ENCODE assay signal across 8 mouse cellular contexts in the genomic region with DNA sequence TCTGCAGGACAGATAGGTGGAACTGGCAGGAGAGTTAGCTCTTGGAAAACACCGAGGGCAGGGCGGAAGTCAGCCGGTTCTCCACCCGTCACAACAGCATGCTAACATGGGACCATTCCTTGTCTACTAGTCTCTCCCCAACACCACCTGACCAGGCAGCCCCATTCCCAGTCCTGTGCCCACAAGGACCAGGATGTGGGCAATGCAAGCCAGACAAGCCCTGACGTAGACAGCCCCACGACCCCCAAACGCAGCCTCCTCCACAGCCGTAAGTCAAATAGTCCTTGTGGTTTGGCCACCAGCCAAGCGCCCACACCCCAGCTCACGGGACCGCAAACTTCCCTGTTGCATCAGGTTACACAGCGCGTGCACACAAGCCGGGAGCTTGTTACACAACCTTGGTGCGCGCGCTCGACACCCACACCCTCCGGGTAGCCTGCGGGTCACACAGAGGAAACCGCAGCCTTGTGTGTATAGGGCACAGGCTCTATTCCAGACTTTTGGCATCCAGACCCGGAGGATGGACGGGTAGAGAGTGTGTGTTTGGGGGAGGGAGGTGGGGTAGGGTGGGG. TPM values are rescaled to one million over a fixed set of nuclear protein-coding genes. Genes with fewer than 3 reads are reported as not detected.
A peak's percentile ranks its signal among the peaks of the same experiment; 100 is the strongest.
DNase-seq lines count a peak whose midpoint lies in the region; ATAC-seq lines count a peak whose summit lies in the region.

No protein-coding gene starts in this region.

- H3K27ac ChIP-seq in hindbrain, embryonic 11.5 days (ENCODE audit: low read depth, low read length) = no peak overlapping the region

- DNase-seq in frontal cortex, postnatal 10 days (ENCODE audit: low spot score in 2 of 2) = peak; percentile 21 to 27
- no peak for DNase-seq in frontal cortex, postnatal 14 days (ENCODE audit: low spot score in 2 of 2)
- DNase-seq in adrenal gland, postnatal 10 days = peak; percentile 84
- peak; percentile 27 for DNase-seq in hindbrain, embryonic 11.5 days (ENCODE audit: low spot score)
- DNase-seq in layer of hippocampus, adult 9-11 months = peak; percentile 69
- peak; percentile 81 to 90 for DNase-seq in thymus, adult 18-20 months

- H3K36me3 ChIP-seq in hindbrain, embryonic 11.5 days (ENCODE audit: control insufficient read depth, insufficient read depth, low read length) = no peaks in the 10 kb centered on the region
- H3K36me3 ChIP-seq in megakaryocyte, embryonic 14.5 days (replicated peaks; ENCODE audit: low read length) = no peaks in the 10 kb centered on the region

- no peaks in the 10 kb centered on the region for H3K9me3 ChIP-seq in hindbrain, embryonic 11.5 days (ENCODE audit: control insufficient read depth, low read length)
- H3K9me3 ChIP-seq in megakaryocyte, embryonic 14.5 days = peaks cover 1% of the 10 kb centered on the region

- H3K27me3 ChIP-seq in hindbrain, embryonic 11.5 days (ENCODE audit: control insufficient read depth, insufficient read depth, low read length) = no peaks in the 10 kb centered on the region
- no peaks in the 10 kb centered on the region for H3K27me3 ChIP-seq in megakaryocyte, embryonic 14.5 days (replicated peaks)

- no peak overlapping the region for H3K4me2 ChIP-seq in hindbrain, embryonic 11.5 days (replicated peaks; ENCODE audit: low read depth, low read length)

- WGBS in hindbrain, embryonic 11.5 days = 67% methylated on average over 18 of the region's 23 CpGs

- no peak overlapping the region for H3K9ac ChIP-seq in hindbrain, embryonic 11.5 days (ENCODE audit: low read depth, low read length)

- no peak overlapping the region for H3K4me3 ChIP-seq in hindbrain, embryonic 11.5 days (ENCODE audit: low read depth, low read length)
- H3K4me3 ChIP-seq in megakaryocyte, embryonic 14.5 days (replicated peaks) = peak overlapping the region; percentile 90

- ATAC-seq in erythroid progenitor cell, adult 5-6 weeks (replicated peaks; ENCODE audit: low FRiP score, poor library complexity, severe bottlenecking) = 0 out of 2 replicates have a peak, but pooled peaks have one; percentile 36
- ATAC-seq in hindbrain, embryonic 11.5 days (ENCODE audit: low FRiP score) = no peak

- H3K4me1 ChIP-seq in hindbrain, embryonic 11.5 days (replicated peaks; ENCODE audit: control insufficient read depth, insufficient read depth, low read length) = no peaks in the 10 kb centered on the region; the same call in 1 of the 2 replicates
- peaks cover 70% of the 10 kb centered on the region for H3K4me1 ChIP-seq in megakaryocyte, embryonic 14.5 days

RNA-seq across cellular contexts. Expression of a gene that starts 37.0 kb away (rescaled TPM):
- 100 to 1,000 TPM in 1 of 2 experiments, 10 to 100 TPM in 1; 100.0 to 108 TPM for total RNA-seq in adrenal gland, postnatal 10 days (2021)
- total RNA-seq in erythroid progenitor cell, adult 5-6 weeks (2015; ENCODE audit: low replicate concordance) = 11.3 and 22.7 TPM in 2 replicates
- 9.0 and 19.4 TPM in 2 replicates for total RNA-seq in erythroid progenitor cell, adult 5-6 weeks (2017; ENCODE audit: low replicate concordance)
- 122 and 130 TPM in 2 replicates for polyA plus RNA-seq in hindbrain, embryonic 11.5 days (2014; fragmentation: Nextera tagmentation; extraction: Ambion mirVana)
- polyA plus RNA-seq in megakaryocyte, embryonic 14.5 days (2012; ENCODE audit: insufficient read depth, low replicate concordance) = 33.8 and 77.2 TPM in 2 replicates

RNA-seq across cellular contexts. Expression of a gene that starts 41.6 kb away (rescaled TPM):
- 100 to 1,000 TPM; 305 to 366 TPM for total RNA-seq in adrenal gland, postnatal 10 days (2021)
- 0.42 and 11.2 TPM in 2 replicates for total RNA-seq in erythroid progenitor cell, adult 5-6 weeks (2015; ENCODE audit: low replicate concordance)
- total RNA-seq in erythroid progenitor cell, adult 5-6 weeks (2017; ENCODE audit: low replicate concordance) = 3.5 and 6.4 TPM in 2 replicates
- 2.6 and 6.2 TPM in 2 replicates for polyA plus RNA-seq in hindbrain, embryonic 11.5 days (2014; fragmentation: Nextera tagmentation; extraction: Ambion mirVana)
- 48.1 and 103 TPM in 2 replicates for polyA plus RNA-seq in megakaryocyte, embryonic 14.5 days (2012; ENCODE audit: insufficient read depth, low replicate concordance)

Comparison
In these comparisons a context has a peak if more than half of its experiments do, and no peak if none do; other contexts are left out.
1. DNase-seq: peak in frontal cortex, postnatal 10 days (2 of 2), adrenal gland, postnatal 10 days (single experiment), hindbrain, embryonic 11.5 days (single experiment), layer of hippocampus, adult 9-11 months (single experiment) and thymus, adult 18-20 months (2 of 2); none in frontal cortex, postnatal 14 days (0 of 2).
2. RNA of a gene that starts 37.0 kb away (total RNA-seq): 100.0 to 108 TPM in adrenal gland, postnatal 10 days; 9.0 to 22.7 TPM in erythroid progenitor cell, adult 5-6 weeks; every median in the first group is over 4 times any median in the second.
3. RNA of a gene that starts 41.6 kb away (total RNA-seq): 305 to 366 TPM in adrenal gland, postnatal 10 days; 0.42 to 11.2 TPM in erythroid progenitor cell, adult 5-6 weeks; every median in the first group is over 10 times any median in the second.